Mouse (Mus musculus) embryonic fibroblast, embryonic 13.5 days (primary cell): Measurements from ENCODE around the gene Ddx6.

ENCODE experiments used
- CTCF ChIP-seq: IDR thresholded peaks from 2 replicates; pipeline ENCODE4 v1.5.1; 2011; ENCODE audit warnings: mild to moderate bottlenecking, control low read depth, low read length, moderate library complexity, borderline replicate concordance; ENCODE audit not compliant: insufficient read depth
- POLR2A ChIP-seq: IDR thresholded peaks from 2 replicates; pipeline ENCODE4 v1.6.1; 2011; ENCODE audit warnings: low read depth, mild to moderate bottlenecking, control low read depth, low read length, moderate library complexity

- no peak for TF ChIP-seq CTCF
- no peak for TF ChIP-seq POLR2A
These were observed 38.4 kb downstream of the Ddx6 start for GRCm38 (mm10) chr9:44643103-44643502.
